Mouse (Mus musculus): ENCODE measurements around the gene Naaladl1. TPM values are rescaled to one million over a fixed set of nuclear protein-coding genes. Genes with fewer than 3 reads are reported as not detected.
A peak's percentile ranks its signal among the peaks of the same experiment; 100 is the strongest.

Gene Naaladl1
- polyA plus RNA-seq, 1 experiment from 2014 or later: 0.54 TPM

GRCm38 (mm10) chr19:6088841-6089240 is 16.7 kb upstream of the Naaladl1 start:
- Histone ChIP-seq H3K4me3 (no peak overlapping the region), H3K36me3 (peaks cover 41% of the 10 kb centered on the region), H3K9me3 (replicated peaks) (no peaks in the 10 kb centered on the region), H3K27me3 (no peaks in the 10 kb centered on the region), H3K4me2 (replicated peaks) (no peak overlapping the region), H3K9ac (no peak overlapping the region), H3K4me1 (peaks cover 10% of the 10 kb centered on the region), H3K27ac (no peak overlapping the region)
- ATAC-seq (ENCODE audit: low FRiP score): no peak
- WGBS: 94% methylated on average over 13 of the region's 13 CpGs

GRCm38 (mm10) chr19:6094119-6094518 is 11.5 kb upstream of the Naaladl1 start, which contains the start of gene AC131692.1:
TSS of gene AC131692.1 (plus strand) at chr19:6094419.
- no peaks in the 10 kb centered on the region for H3K4me1 ChIP-seq
- H3K36me3 ChIP-seq: peaks cover 31% of the 10 kb centered on the region
- H3K9ac ChIP-seq: no peak within 1 kb of the TSS
- ATAC-seq (ENCODE audit: low FRiP score): no peak
- no peak within 1 kb of the TSS for H3K4me2 ChIP-seq (replicated peaks)
- no peaks in the 10 kb centered on the region for H3K27me3 ChIP-seq
- 91% methylated on average over 7 of the region's 7 CpGs for WGBS
- no peaks in the 10 kb centered on the region for H3K9me3 ChIP-seq (replicated peaks)
- H3K4me3 ChIP-seq: no peak within 1 kb of the TSS
- H3K27ac ChIP-seq: no peak within 1 kb of the TSS

GRCm38 (mm10) chr19:6097847-6098246 is 7.7 kb upstream of the Naaladl1 start:
- Histone ChIP-seq H3K9ac (no peak overlapping the region), H3K36me3 (peaks cover 4% of the 10 kb centered on the region; the same call in 1 of the 2 replicates), H3K4me3 (no peak overlapping the region), H3K9me3 (replicated peaks) (no peaks in the 10 kb centered on the region), H3K27ac (no peak overlapping the region), H3K4me2 (replicated peaks) (no peak overlapping the region), H3K27me3 (no peaks in the 10 kb centered on the region), H3K4me1 (no peaks in the 10 kb centered on the region)
- WGBS: 89% methylated on average over 3 of the region's 3 CpGs
- ATAC-seq (ENCODE audit: low FRiP score): no peak

DNA sequence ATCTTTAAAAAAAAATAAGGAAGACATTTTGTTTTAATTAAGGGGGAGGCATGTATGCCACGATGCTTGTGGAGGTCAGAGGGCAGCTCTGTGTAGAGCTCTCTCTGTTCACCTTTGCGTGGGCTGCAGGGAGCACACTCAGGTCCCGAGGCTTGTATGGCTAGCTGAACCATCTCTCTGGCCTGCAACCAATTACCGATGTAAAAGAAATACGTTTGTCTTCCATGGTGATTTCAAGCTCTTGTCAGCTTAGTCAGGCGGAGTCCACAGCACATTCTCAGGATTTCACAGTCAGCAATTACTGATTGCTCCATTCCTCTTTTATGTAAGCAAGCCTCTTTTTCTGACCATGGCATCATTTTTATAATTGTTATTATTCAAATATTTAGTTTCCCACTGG is 4.4 kb upstream of the Naaladl1 start:
- Histone ChIP-seq H3K36me3 (no peaks in the 10 kb centered on the region), H3K9me3 (replicated peaks) (no peaks in the 10 kb centered on the region), H3K27me3 (no peaks in the 10 kb centered on the region), H3K9ac (no peak overlapping the region), H3K4me1 (no peaks in the 10 kb centered on the region), H3K4me3 (no peak overlapping the region), H3K4me2 (replicated peaks) (no peak overlapping the region), H3K27ac (no peak overlapping the region)
- ATAC-seq (ENCODE audit: low FRiP score): no peak
- whole genome bisulfite sequencing: 54% methylated on average over 6 of the region's 6 CpGs

- 80% methylated on average over 6 of the region's 6 CpGs for WGBS
- Histone ChIP-seq H3K9ac (no peak overlapping the region), H3K36me3 (no peaks in the 10 kb centered on the region), H3K27me3 (no peaks in the 10 kb centered on the region), H3K9me3 (replicated peaks) (no peaks in the 10 kb centered on the region), H3K4me2 (replicated peaks) (no peak overlapping the region), H3K27ac (no peak overlapping the region), H3K4me1 (no peaks in the 10 kb centered on the region), H3K4me3 (no peak overlapping the region)
- ATAC-seq (ENCODE audit: low FRiP score): no peak
These were observed 3.3 kb upstream of the Naaladl1 start for GRCm38 (mm10) chr19:6102169-6102853.

- 85% methylated on average over 4 of the region's 4 CpGs for WGBS
- Histone ChIP-seq H3K9ac (no peak overlapping the region), H3K27me3 (no peaks in the 10 kb centered on the region), H3K9me3 (replicated peaks) (no peaks in the 10 kb centered on the region), H3K4me3 (no peak overlapping the region), H3K4me1 (no peaks in the 10 kb centered on the region), H3K27ac (no peak overlapping the region), H3K36me3 (no peaks in the 10 kb centered on the region), H3K4me2 (replicated peaks) (no peak overlapping the region)
- no peak for ATAC-seq (ENCODE audit: low FRiP score)
These were observed 1.1 kb upstream of the Naaladl1 start for GRCm38 (mm10) chr19:6104476-6104875.

DNA sequence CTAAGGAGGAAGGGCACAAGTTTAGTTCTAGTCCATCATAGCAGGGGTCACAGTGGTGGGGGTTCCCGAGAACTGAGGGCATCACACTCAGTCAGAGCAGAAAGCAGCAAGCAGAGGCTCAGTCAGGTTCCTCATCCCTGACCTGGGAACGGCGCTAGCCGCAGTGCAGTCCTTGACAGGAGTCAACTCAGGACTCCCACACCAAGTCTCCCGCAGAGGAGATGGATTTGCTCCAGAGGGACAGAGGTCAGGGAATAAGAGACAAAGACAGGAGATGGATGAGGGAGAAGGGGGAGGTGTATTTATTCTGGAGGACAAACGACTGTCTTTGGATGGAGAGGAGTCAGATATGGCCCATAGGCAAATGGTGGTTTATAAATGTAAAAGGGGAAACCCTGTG is 7.5 kb downstream of the Naaladl1 start:
- H3K27ac ChIP-seq: no peak overlapping the region
- 62% methylated on average over 6 of the region's 6 CpGs for WGBS
- H3K36me3 ChIP-seq: peaks cover 37% of the 10 kb centered on the region
- no peak overlapping the region for H3K4me3 ChIP-seq
- no peak overlapping the region for H3K4me2 ChIP-seq (replicated peaks)
- H3K27me3 ChIP-seq: no peaks in the 10 kb centered on the region
- peaks cover 17% of the 10 kb centered on the region for H3K4me1 ChIP-seq
- no peak overlapping the region for H3K9ac ChIP-seq
- ATAC-seq (ENCODE audit: low FRiP score): no peak
- no peaks in the 10 kb centered on the region for H3K9me3 ChIP-seq (replicated peaks)

- Histone ChIP-seq H3K27me3 (no peaks in the 10 kb centered on the region), H3K4me1 (peaks cover 27% of the 10 kb centered on the region), H3K27ac (no peak overlapping the region), H3K4me2 (replicated peaks) (peak overlapping the region; percentile 80; the same call in 1 of the 2 replicates), H3K9me3 (replicated peaks) (no peaks in the 10 kb centered on the region), H3K9ac (peak overlapping the region; percentile 46), H3K4me3 (peak overlapping the region; percentile 86; the same call in 1 of the 2 replicates), H3K36me3 (peaks cover 40% of the 10 kb centered on the region)
- no peak for ATAC-seq (ENCODE audit: low FRiP score)
- 93% methylated on average over 15 of the region's 15 CpGs for WGBS
These were observed 10.7 kb downstream of the Naaladl1 start for GRCm38 (mm10) chr19:6116113-6116850.

GRCm38 (mm10) chr19:6117346-6117985 is 11.9 kb downstream of the Naaladl1 start:
- Histone ChIP-seq H3K9ac (peak overlapping the region; percentile 89), H3K36me3 (peaks cover 41% of the 10 kb centered on the region), H3K9me3 (replicated peaks) (no peaks in the 10 kb centered on the region), H3K27ac (peak overlapping the region; percentile 93), H3K27me3 (no peaks in the 10 kb centered on the region), H3K4me1 (peaks cover 31% of the 10 kb centered on the region), H3K4me3 (peak overlapping the region; percentile 86), H3K4me2 (replicated peaks) (peak overlapping the region; percentile 80)
- 6% methylated on average over 29 of the region's 32 CpGs for WGBS
- no peak for ATAC-seq (ENCODE audit: low FRiP score)

DNA sequence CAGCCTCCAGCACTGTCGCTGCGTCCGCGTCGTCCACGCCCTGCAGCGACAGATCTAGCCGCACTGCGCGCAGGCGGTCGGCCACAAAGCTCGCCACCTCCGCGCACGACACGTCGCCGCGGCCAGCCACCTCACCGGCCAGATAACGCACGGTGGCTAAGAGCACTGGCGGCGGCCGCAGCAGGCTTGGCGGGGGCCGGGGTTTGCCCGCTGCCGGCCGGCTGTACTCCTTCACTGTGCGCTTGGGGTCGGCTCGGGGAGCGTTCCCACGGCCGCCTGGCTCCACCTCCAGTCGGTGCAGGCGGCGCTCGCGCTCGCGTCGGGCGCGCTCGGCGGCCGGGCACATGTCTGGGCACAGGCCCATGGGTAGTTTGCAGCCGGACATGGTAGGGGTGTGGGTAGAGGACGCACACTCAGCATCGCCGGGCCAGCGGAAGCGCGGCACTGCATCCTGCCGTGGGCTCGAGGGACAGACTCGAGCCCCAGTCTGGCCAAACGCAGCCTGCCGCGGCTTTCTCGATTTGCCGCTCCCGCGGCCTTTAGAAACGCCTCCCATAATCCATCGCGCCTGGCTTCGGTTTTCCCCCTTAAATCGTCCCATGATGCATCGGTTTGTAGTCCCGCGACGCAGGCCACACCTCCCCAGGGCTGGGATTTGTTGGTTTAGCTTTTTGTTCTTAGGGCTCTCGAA is 12.5 kb downstream of the Naaladl1 start, which contains the start of gene Sac3d1:
Gene Sac3d1 (minus strand): TSS at position 665 of the 691 bp plus-strand sequence.
- WGBS: under 1% methylated on average over 77 of the region's 77 CpGs

GRCm38 (mm10) chr19:6118677-6119185 is 13.1 kb downstream of the Naaladl1 start:
- Histone ChIP-seq H3K4me1 (peaks cover 35% of the 10 kb centered on the region), H3K27me3 (no peaks in the 10 kb centered on the region), H3K9me3 (replicated peaks) (no peaks in the 10 kb centered on the region), H3K4me3 (peak overlapping the region; percentile 86), H3K4me2 (replicated peaks) (peak overlapping the region; percentile 80), H3K36me3 (peaks cover 32% of the 10 kb centered on the region), H3K27ac (peak overlapping the region; percentile 93), H3K9ac (peak overlapping the region; percentile 60)
- 2% methylated on average over 8 of the region's 8 CpGs for WGBS
- peak; percentile 65 for ATAC-seq (ENCODE audit: low FRiP score)

More for the DNA sequence above, 12.5 kb downstream of the Naaladl1 start, which contains the start of gene Sac3d1:
- Histone ChIP-seq H3K4me2 (replicated peaks) (peak within 1 kb of the TSS; percentile 80), H3K4me1 (peaks cover 31% of the 10 kb centered on the region), H3K27ac (peak within 1 kb of the TSS; percentile 93), H3K4me3 (peak within 1 kb of the TSS; percentile 86), H3K27me3 (no peaks in the 10 kb centered on the region), H3K9me3 (replicated peaks) (no peaks in the 10 kb centered on the region), H3K36me3 (peaks cover 35% of the 10 kb centered on the region), H3K9ac (peak within 1 kb of the TSS; percentile 89)
- ATAC-seq (ENCODE audit: low FRiP score): peak; percentile 90
